Mouse (Mus musculus) small intestine, adult 2 months (tissue): ENCODE measurements around the gene Dpf3. TPM values are rescaled to one million over a fixed set of nuclear protein-coding genes. Genes with fewer than 3 reads are reported as not detected.

Experiments used
- H3K27ac ChIP-seq: fragments of 200-500 bp; 2 replicates; pipeline ENCODE4 v1.5.1; 2012; ENCODE audit warnings: low read depth, low read length, control low read depth, inconsistent platforms; ENCODE audit not compliant: insufficient read depth
- H3K27me3 ChIP-seq: fragments of 200-500 bp; 2 replicates; pipeline ENCODE4 v1.6.1; 2012; ENCODE audit warnings: mild to moderate bottlenecking, moderate library complexity, low read length, inconsistent platforms; ENCODE audit not compliant: control insufficient read depth, insufficient read depth
- H3K36me3 ChIP-seq: fragments of 200-500 bp; 2 replicates; pipeline ENCODE4 v1.6.1; 2012; ENCODE audit warnings: mild to moderate bottlenecking, low read length, control low read depth, inconsistent platforms; ENCODE audit not compliant: control insufficient read depth, insufficient read depth
- H3K4me1 ChIP-seq: fragments of 200-500 bp; 2 replicates; pipeline ENCODE4 v1.6.1; 2012; ENCODE audit warnings: low read length, inconsistent platforms, mixed read lengths; ENCODE audit not compliant: control insufficient read depth, insufficient read depth, insufficient read length
- H3K4me3 ChIP-seq: fragments of 200-500 bp; 2 replicates; pipeline ENCODE4 v1.5.1; 2012; ENCODE audit warnings: low read depth, mild to moderate bottlenecking, control low read depth, inconsistent platforms, low read length, moderate library complexity
- CTCF ChIP-seq: fragments of 200-500 bp; IDR thresholded peaks from 2 replicates; pipeline ENCODE4 v1.5.1; 2012; ENCODE audit warnings: low read depth, mild to moderate bottlenecking, control low read depth, inconsistent platforms, low read length, moderate library complexity, mixed read lengths; ENCODE audit not compliant: insufficient replicate concordance, insufficient read length; ENCODE audit errors: extremely low read depth
- POLR2A ChIP-seq: fragments of 200-500 bp; IDR thresholded peaks from 2 replicates; pipeline ENCODE4 v1.6.1; 2012; ENCODE audit warnings: low read depth, mild to moderate bottlenecking, control low read depth, inconsistent platforms, low read length, moderate library complexity
- WGBS: fragments of 180-500 bp; shearing (Covaris S2); methylation state at CpG from one replicate; pipeline ENCODE4 v1.1.7; 2018; 5-methylcytosine and 5-hydroxymethylcytosine counted together
- polyA plus RNA-seq: library from polyadenylated mRNA; depleted of rRNA; stranded (reverse); fragments of >200 nt; gene quantifications from 2 replicates; pipeline ENCODE4 v1.2.3, GENCODE M21; 2012

The Dpf3 gene
- polyA plus RNA-seq, 1 experiment = 10.0 TPM

GRCm38 (mm10) chr12:83381072-83381471 lies 106.4 kb downstream of the Dpf3 start:
- 44% methylated on average over 7 of the region's 7 CpGs for WGBS
- H3K36me3 ChIP-seq = no peaks in the 10 kb centered on the region
- no peak overlapping the region for H3K27ac ChIP-seq
- H3K27me3 ChIP-seq = no peaks in the 10 kb centered on the region
- H3K4me3 ChIP-seq = no peak overlapping the region
- H3K4me1 ChIP-seq = 0 out of 2 replicates have a peak, but pooled peaks cover 2% of the 10 kb centered on the region
- TF ChIP-seq CTCF (no peak), POLR2A (no peak)

GRCm38 (mm10) chr12:83380016-83380415 lies 107.5 kb downstream of the Dpf3 start:
- no peak overlapping the region for H3K4me3 ChIP-seq
- WGBS = 75% methylated on average over 3 of the region's 3 CpGs
- no peaks in the 10 kb centered on the region for H3K4me1 ChIP-seq
- TF ChIP-seq CTCF (no peak), POLR2A (no peak)
- H3K27ac ChIP-seq = no peak overlapping the region
- no peaks in the 10 kb centered on the region for H3K27me3 ChIP-seq
- H3K36me3 ChIP-seq = no peaks in the 10 kb centered on the region

- no peaks in the 10 kb centered on the region for H3K4me1 ChIP-seq
- H3K4me3 ChIP-seq = no peak overlapping the region
- 69% methylated on average over 12 of the region's 12 CpGs for WGBS
- no peaks in the 10 kb centered on the region for H3K36me3 ChIP-seq
- H3K27ac ChIP-seq = no peak overlapping the region
- H3K27me3 ChIP-seq = no peaks in the 10 kb centered on the region
- TF ChIP-seq POLR2A = no peak
- no peak for TF ChIP-seq CTCF
Observed at GRCm38 (mm10) chr12:83375015-83375831, 112.3 kb downstream of the Dpf3 start.

- Histone ChIP-seq H3K4me3 (no peak overlapping the region), H3K27me3 (no peaks in the 10 kb centered on the region), H3K27ac (no peak overlapping the region), H3K36me3 (no peaks in the 10 kb centered on the region), H3K4me1 (no peaks in the 10 kb centered on the region)
- TF ChIP-seq CTCF = no peak
- no peak for TF ChIP-seq POLR2A
- 85% methylated on average over 7 of the region's 7 CpGs for WGBS
Observed at GRCm38 (mm10) chr12:83373081-83373480, 114.4 kb downstream of the Dpf3 start.

DNA sequence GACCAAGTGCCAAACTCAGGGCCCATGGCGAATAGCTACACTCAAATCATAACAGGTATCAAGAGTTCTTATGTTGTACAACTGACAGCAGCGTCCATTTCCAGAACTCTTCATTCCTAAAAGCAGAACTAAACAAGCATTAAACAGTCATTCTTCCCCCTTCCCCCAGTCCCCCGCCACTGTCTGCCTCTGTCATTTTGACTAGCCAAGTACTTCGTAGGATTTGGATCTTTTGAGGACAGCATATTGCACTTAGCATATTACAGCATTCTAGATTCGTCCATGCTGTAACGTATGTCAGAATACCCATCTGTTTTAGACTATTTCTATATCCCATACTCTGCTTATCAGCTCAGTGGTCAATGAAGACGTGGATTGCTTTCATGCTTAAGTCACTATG lies 115.2 kb downstream of the Dpf3 start:
- Histone ChIP-seq H3K36me3 (no peaks in the 10 kb centered on the region), H3K4me1 (no peaks in the 10 kb centered on the region), H3K27ac (no peak overlapping the region), H3K4me3 (no peak overlapping the region), H3K27me3 (no peaks in the 10 kb centered on the region)
- 88% methylated on average over 7 of the region's 7 CpGs for WGBS
- no peak for TF ChIP-seq CTCF

- TF ChIP-seq POLR2A (no peak), CTCF (no peak)
- WGBS = 88% methylated on average over 11 of the region's 11 CpGs
- Histone ChIP-seq H3K27ac (no peak overlapping the region), H3K4me3 (no peak overlapping the region), H3K4me1 (no peaks in the 10 kb centered on the region), H3K27me3 (no peaks in the 10 kb centered on the region), H3K36me3 (no peaks in the 10 kb centered on the region)
Observed at GRCm38 (mm10) chr12:83370221-83370620, 117.3 kb downstream of the Dpf3 start.

GRCm38 (mm10) chr12:83369416-83369815 lies 118.1 kb downstream of the Dpf3 start:
- H3K36me3 ChIP-seq = no peaks in the 10 kb centered on the region
- TF ChIP-seq POLR2A = no peak
- no peak for TF ChIP-seq CTCF
- WGBS = 95% methylated on average over 5 of the region's 5 CpGs
- H3K27me3 ChIP-seq = no peaks in the 10 kb centered on the region
- H3K4me3 ChIP-seq = no peak overlapping the region
- H3K27ac ChIP-seq = no peak overlapping the region
- H3K4me1 ChIP-seq = no peaks in the 10 kb centered on the region

- TF ChIP-seq CTCF (no peak), POLR2A (no peak)
- 84% methylated on average over 1 of the region's 1 CpGs for WGBS
- no peak overlapping the region for H3K4me3 ChIP-seq
- H3K27ac ChIP-seq = no peak overlapping the region
- no peaks in the 10 kb centered on the region for H3K36me3 ChIP-seq
- no peaks in the 10 kb centered on the region for H3K4me1 ChIP-seq
- H3K27me3 ChIP-seq = no peaks in the 10 kb centered on the region
Observed at GRCm38 (mm10) chr12:83367486-83367885, 120.0 kb downstream of the Dpf3 start.
